Mouse (Mus musculus): ENCODE measurements at regions not wholly inside any gene's neighbourhood (a gene's known extent, or its start where the extent isn't known, plus 50 kb on each side); places are given as distances from the start of the nearest gene placed in this dataset.

GRCm38 (mm10) chr3:128429706-128430105 lies 533.6 kb upstream of the Fam241a start:
- in situ Hi-C loops (cut with MboI, MseI): no loop called here

GRCm38 (mm10) chr3:128415568-128415967 lies 519.4 kb upstream of the Fam241a start:
- in situ Hi-C loops (cut with MboI, MseI): no loop called here

- in situ Hi-C loops (cut with MboI, MseI): no loop called here
Observed at GRCm38 (mm10) chr3:128413481-128413880, 517.4 kb upstream of the Fam241a start.

DNA sequence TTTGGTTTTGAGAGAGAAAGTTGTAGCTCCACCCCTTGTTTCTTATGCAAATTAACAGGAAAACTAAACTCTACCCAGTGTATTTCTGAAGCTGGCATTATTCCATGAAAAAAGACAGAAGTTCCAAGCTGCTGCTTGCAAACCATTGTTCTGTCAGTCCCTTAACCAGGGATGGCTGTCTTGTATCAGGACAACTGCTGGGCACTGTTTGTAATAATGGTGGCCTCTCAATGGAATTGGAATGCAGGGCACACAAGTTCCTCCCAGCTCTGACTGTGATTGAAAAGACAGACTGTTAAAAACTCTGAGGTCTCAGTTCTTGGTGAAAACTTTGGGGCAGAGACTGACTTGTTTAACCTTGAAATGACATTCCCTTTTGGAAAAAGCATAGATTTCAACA lies 516.0 kb upstream of the Fam241a start:
- in situ Hi-C loops (cut with MboI, MseI): no loop called here

GRCm38 (mm10) chr3:128394805-128395204 lies 498.7 kb upstream of the Fam241a start:
- in situ Hi-C loops (cut with MboI, MseI): no loop called here

- in situ Hi-C loops (cut with MboI, MseI): no loop called here
Observed at GRCm38 (mm10) chr3:128380579-128380978, 484.5 kb upstream of the Fam241a start.

DNA sequence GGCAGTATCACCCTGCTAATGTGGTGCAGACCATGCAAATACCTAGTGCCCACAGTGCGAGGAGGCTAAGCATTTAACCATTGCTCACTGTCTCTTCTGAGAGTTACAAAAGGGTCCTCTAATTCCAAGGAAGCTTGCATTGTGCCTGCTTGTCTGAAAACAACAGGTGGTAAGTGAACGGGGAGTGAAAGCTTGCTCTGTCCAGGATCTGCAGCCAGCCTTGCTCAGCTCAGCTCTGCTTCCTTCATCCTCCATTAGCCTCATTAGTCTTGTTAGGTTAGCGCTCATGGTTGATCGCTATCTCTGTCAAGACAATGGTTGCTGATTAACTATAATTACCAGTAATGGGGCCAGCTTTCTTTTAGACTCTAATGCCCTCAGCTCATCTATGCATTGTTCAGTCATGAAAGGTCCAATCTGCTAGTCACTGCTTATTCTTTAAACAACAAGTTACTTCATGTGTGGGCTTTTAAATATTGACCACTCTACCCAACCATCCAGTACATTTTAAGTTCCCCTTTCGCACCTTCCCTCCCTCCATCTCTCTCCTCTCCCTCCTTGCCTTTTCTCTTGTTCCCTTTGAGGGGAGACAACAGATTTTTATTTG lies 473.5 kb upstream of the Fam241a start:
- in situ Hi-C loops (cut with MboI, MseI): no loop called here

GRCm38 (mm10) chr3:128362310-128362709 lies 466.2 kb upstream of the Fam241a start:
- in situ Hi-C loops (cut with MboI, MseI): no loop called here

DNA sequence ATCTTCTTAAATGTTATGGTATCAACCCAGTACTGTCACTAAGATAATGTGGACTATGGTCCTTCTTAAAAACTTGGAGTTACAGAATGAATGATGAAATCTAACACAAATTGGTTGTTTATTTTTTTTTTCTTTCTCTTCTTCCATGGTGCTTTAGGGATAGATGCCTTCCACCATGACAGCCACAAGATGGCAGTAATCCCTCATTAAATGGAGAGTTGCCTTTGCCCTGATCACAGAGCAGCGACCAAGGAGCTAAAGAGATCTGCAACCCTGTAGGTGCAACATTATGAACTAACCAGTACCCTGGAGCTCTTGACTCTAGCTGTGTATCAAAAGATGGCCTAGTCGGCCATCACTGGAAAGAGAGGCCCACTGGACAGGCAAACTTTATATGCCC lies 453.0 kb upstream of the Fam241a start:
- in situ Hi-C loops (cut with MboI, MseI): loop anchor here (10.0 kb wide), 1 partner anchor 344 kb away; no protein-coding TSS in a partner anchor

- in situ Hi-C loops (cut with MboI, MseI): loop anchor here (10.0 kb wide), 1 partner anchor 343 kb away; no protein-coding TSS in a partner anchor
Observed at GRCm38 (mm10) chr3:128347782-128348574, 451.9 kb upstream of the Fam241a start.

GRCm38 (mm10) chr3:128337508-128337907 lies 441.4 kb upstream of the Fam241a start:
- in situ Hi-C loops (cut with MboI, MseI): loop anchor here (5.0 kb wide), 1 partner anchor 255 kb away; no protein-coding TSS in a partner anchor

- in situ Hi-C loops (cut with MboI, MseI): loop anchor here (5.0 kb wide), 1 partner anchor 255 kb away; no protein-coding TSS in a partner anchor
Observed at GRCm38 (mm10) chr3:128337031-128337430, 440.9 kb upstream of the Fam241a start.

DNA sequence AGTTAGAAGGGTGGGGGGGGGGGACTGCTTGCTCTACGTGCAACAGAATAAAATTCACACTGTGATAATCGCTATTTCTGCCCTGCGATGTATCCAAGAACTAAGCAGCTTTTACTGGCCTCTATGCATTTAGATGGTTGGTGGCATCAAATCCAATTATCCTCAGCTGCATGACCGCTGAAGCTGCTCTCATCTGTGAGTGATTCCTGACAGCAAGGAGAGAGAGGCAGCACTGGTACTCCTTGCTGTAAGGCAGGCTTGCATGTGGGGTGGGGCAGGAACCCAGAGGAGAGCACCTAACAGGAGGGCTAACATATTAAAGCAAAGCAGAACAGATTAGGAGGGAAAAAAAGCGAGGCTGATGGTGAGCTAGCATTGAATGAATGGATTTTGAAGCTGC lies 431.6 kb upstream of the Fam241a start:
- in situ Hi-C loops (cut with MboI, MseI): no loop called here

DNA sequence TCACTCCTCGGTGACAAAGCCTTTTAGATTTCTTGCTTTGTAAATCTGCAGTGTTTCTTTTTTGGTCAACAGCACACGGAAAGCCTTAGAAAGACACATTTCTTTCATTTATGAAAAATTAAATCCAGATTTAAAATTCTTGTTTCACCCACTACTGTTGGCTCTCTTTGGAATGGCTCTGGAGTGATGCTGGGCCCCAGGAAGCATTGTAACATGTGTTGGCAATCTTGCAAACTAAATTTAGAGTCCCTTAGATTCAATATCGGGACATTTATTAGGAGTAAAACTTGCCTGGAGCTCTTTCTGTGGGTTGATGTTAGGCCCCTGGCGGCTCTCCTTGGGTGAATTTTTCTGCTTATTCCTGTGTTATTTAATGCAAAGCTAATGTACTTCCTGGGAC lies 405.2 kb upstream of the Fam241a start:
- in situ Hi-C loops (cut with MboI, MseI): no loop called here

- in situ Hi-C loops (cut with MboI, MseI): no loop called here
Observed at GRCm38 (mm10) chr3:128298110-128298509, 402.0 kb upstream of the Fam241a start.

DNA sequence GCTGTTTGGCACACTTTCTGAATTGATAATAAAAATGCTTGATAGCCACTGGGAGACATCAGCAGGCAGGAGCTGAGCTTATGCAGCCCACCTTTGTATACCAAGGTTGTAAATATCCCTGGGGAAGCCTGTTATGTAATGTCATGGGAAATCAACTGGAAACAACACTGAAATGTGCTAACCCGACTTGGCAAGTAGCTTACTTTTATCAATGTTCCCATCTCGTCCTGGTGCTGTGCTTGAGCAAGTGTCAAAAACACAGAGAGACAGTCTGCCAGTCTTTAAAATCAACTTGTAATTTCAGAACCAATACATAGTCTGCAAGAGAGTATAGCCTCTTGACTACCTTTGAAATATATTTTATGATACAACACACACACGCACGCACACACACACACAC lies 391.7 kb upstream of the Fam241a start:
- in situ Hi-C loops (cut with MboI, MseI): no loop called here

GRCm38 (mm10) chr3:128285214-128285613 lies 389.1 kb upstream of the Fam241a start:
- in situ Hi-C loops (cut with MboI, MseI): no loop called here

DNA sequence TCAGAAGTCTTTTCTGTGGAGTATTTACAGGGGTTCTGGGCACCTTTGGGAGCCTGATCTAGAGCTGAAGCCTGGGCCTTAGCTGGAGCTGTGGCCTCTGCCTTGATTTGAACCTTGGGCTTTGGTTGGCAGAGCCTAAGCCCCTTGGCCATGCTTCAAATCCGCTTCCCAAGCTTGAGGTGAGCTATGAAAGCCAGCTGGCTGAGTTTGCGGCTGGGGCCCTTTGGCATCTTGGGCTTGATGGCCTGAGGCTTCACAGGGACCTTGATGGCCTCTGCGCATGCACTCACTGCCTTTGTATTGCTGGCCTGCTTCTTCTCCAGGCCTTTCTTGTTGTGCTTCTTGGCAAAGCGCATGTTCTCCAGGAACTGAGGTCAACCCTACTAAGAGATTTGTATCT lies 384.5 kb upstream of the Fam241a start:
- in situ Hi-C loops (cut with MboI, MseI): no loop called here

- in situ Hi-C loops (cut with MboI, MseI): no loop called here
Observed at GRCm38 (mm10) chr3:128270576-128270975, 374.5 kb upstream of the Fam241a start.

DNA sequence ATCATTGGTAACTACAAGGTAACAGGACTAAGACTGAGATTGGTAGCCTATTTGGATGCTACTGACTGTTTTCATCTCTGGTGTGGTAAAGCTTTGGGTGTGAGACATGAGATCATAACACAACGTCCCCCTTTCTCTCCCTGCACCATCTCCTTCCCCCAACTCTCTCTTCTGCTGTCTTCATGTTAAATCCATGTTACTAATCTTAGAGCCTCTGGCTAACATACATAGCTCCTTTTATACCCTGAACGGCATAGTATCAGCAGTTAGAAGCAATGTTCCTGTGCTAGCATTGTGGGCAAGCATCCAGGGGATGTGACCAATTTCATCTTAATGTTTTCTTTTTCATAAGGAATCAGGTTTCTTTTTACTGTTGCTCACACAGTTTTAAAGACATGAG lies 365.1 kb upstream of the Fam241a start:
- in situ Hi-C loops (cut with MboI, MseI): no loop called here

DNA sequence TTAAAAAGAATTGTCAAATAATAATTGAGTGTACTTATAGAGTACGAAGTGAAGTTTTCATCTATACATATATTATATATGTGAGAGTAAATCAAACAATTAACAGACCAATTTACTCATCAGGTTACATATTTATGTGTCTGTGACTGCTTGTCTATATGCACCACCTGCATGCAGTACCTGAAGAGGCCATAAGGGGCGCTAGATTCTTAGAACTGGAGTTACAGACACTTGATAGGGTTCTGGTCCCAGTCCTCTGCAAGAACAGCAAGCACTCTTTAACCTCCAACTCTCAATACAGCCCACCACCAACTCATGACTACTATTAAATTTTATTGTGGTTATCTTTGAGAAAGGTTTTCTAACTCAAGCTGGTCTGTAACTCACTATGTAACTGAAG lies 351.7 kb upstream of the Fam241a start:
- in situ Hi-C loops (cut with MboI, MseI): no loop called here

- in situ Hi-C loops (cut with MboI, MseI): no loop called here
Observed at GRCm38 (mm10) chr3:128239813-128240421, 343.8 kb upstream of the Fam241a start.

GRCm38 (mm10) chr3:128230390-128230789 lies 334.3 kb upstream of the Fam241a start:
- in situ Hi-C loops (cut with MboI, MseI): no loop called here
